Mouse (Mus musculus) lung, adult 18-20 months (tissue): Measurements from ENCODE around the gene Lrrc34.

Source experiments
- DNase-seq, 2 experiments: peaks; one replicate each; pipeline ENCODE4 v3.0.0; 2022; ENCODE audit warnings: mixed read lengths in 2 of 2

Lrrc34 gene

GRCm38 (mm10) chr3:30599711-30600545 is 47.7 kb downstream of the Lrrc34 start, which contains the start of gene Actrt3:
TSS of gene Actrt3 (minus strand) at chr3:30599939.
- peak; percentile 22 to 31 for DNase-seq

GRCm38 (mm10) chr3:30597271-30597670 is 50.4 kb downstream of the Lrrc34 start:
- DNase-seq: no peak

- DNase-seq: peak; percentile 28 to 34
These were observed 52.4 kb downstream of the Lrrc34 start for GRCm38 (mm10) chr3:30595111-30595832.

GRCm38 (mm10) chr3:30593719-30594485 is 53.8 kb downstream of the Lrrc34 start:
- no peak for DNase-seq

- DNase-seq: peak in 1 of 2 experiments; percentile 42
These were observed 55.2 kb downstream of the Lrrc34 start for GRCm38 (mm10) chr3:30592418-30592853.

GRCm38 (mm10) chr3:30588865-30589264 is 58.8 kb downstream of the Lrrc34 start:
- no peak for DNase-seq
